Mouse (Mus musculus) midbrain, embryonic 14.5 days (tissue): ENCODE measurements around the gene Adh5. TPM values are rescaled to one million over a fixed set of nuclear protein-coding genes. Genes with fewer than 3 reads are reported as not detected.

Experiments used
- ATAC-seq: fragments of 200-750 bp; cut with Nextera tagmentation; 2 replicates; pipeline ENCODE4 v1.8.0; 2017; ENCODE audit warnings: moderate number of reproducible peaks, moderate library complexity; ENCODE audit not compliant: low FRiP score, low TSS enrichment
- DNase-seq: peaks from one replicate; pipeline ENCODE4 v3.0.0-alpha.2; 2015
- H3K27ac ChIP-seq: fragments of 300-500 bp; sonication (generic); replicated peaks from 2 replicates; pipeline ENCODE4 v1.5.1; 2014; ENCODE audit warnings: mild to moderate bottlenecking, low read depth, low read length, moderate library complexity
- H3K27me3 ChIP-seq: fragments of 300-500 bp; sonication (generic); 2 replicates; pipeline ENCODE4 v1.6.1; 2014; ENCODE audit warnings: low read length, control low read depth, mixed read lengths; ENCODE audit not compliant: control insufficient read depth, insufficient read depth
- H3K36me3 ChIP-seq: fragments of 300-500 bp; sonication (generic); 2 replicates; pipeline ENCODE4 v1.6.1; 2014; ENCODE audit warnings: low read length, control low read depth; ENCODE audit not compliant: control insufficient read depth, insufficient read depth
- H3K4me1 ChIP-seq: fragments of 300-500 bp; sonication (generic); 2 replicates; pipeline ENCODE4 v1.6.1; 2014; ENCODE audit warnings: mild to moderate bottlenecking, antibody characterized with exemption, low read length, control low read depth; ENCODE audit not compliant: control insufficient read depth, insufficient read depth
- H3K4me2 ChIP-seq: fragments of 300-500 bp; sonication (generic); 2 replicates; pipeline ENCODE4 v1.6.1; 2014; ENCODE audit warnings: mild to moderate bottlenecking, low read length, moderate library complexity
- H3K4me3 ChIP-seq: fragments of 300-500 bp; sonication (generic); replicated peaks from 2 replicates; pipeline ENCODE4 v1.5.1; 2014; ENCODE audit warnings: low read depth, low read length
- H3K9ac ChIP-seq: fragments of 300-500 bp; sonication (generic); replicated peaks from 2 replicates; pipeline ENCODE4 v1.6.1; 2014; ENCODE audit warnings: mild to moderate bottlenecking, low read length, moderate library complexity
- H3K9me3 ChIP-seq: fragments of 300-500 bp; sonication (generic); 2 replicates; pipeline ENCODE4 v1.6.1; 2016; ENCODE audit warnings: low read length, control low read depth, mixed read lengths; ENCODE audit not compliant: control insufficient read depth
- WGBS: fragments of 180-500 bp; shearing (Covaris S2); extraction: QIAGEN DNeasy Blood & Tissue Kit; methylation state at CpG from one replicate; pipeline ENCODE4 v1.1.7; 2014; 5-methylcytosine and 5-hydroxymethylcytosine counted together
- polyA plus RNA-seq: library from polyadenylated mRNA; unstranded; fragments of >200 nt; fragmentation: Nextera tagmentation; extraction: Ambion mirVana; gene quantifications from 2 replicates; pipeline ENCODE4 v1.2.1, GENCODE M21; 2014

The Adh5 gene
- 220 and 238 TPM in 2 replicates for polyA plus RNA-seq

- Histone ChIP-seq H3K4me3 (peak within 1 kb of the TSS; percentile 77), H3K4me1 (peaks cover 10% of the 10 kb centered on the region), H3K9ac (peak within 1 kb of the TSS; percentile 85), H3K4me2 (peak within 1 kb of the TSS; percentile 86), H3K9me3 (no peaks in the 10 kb centered on the region), H3K27me3 (no peaks in the 10 kb centered on the region), H3K27ac (peak within 1 kb of the TSS; percentile 87), H3K36me3 (peaks cover 21% of the 10 kb centered on the region)
- ATAC-seq (peak; percentile 99), DNase-seq (peak; percentile 96)
- under 1% methylated on average over 86 of the region's 86 CpGs for WGBS
These were observed at the start of gene Adh5 for GRCm38 (mm10) chr3:138442612-138443464. Gene Adh5 (plus strand): TSS chr3:138443093.

GRCm38 (mm10) chr3:138404872-138405271, 38.0 kb upstream of the Adh5 start:
- Histone ChIP-seq H3K9ac (no peak overlapping the region), H3K4me3 (no peak overlapping the region), H3K36me3 (no peaks in the 10 kb centered on the region), H3K9me3 (no peaks in the 10 kb centered on the region), H3K4me1 (no peaks in the 10 kb centered on the region), H3K27me3 (no peaks in the 10 kb centered on the region), H3K27ac (no peak overlapping the region), H3K4me2 (no peak overlapping the region)
- ATAC-seq (no peak), DNase-seq (no peak)
- WGBS, result 77% methylated on average over 3 of the region's 3 CpGs

- H3K27me3 ChIP-seq, result no peaks in the 10 kb centered on the region
- no peaks in the 10 kb centered on the region for H3K4me1 ChIP-seq
- H3K27ac ChIP-seq, result no peak overlapping the region
- no peaks in the 10 kb centered on the region for H3K36me3 ChIP-seq
- WGBS, result 50% methylated on average over 3 of the region's 3 CpGs
- no peak overlapping the region for H3K9ac ChIP-seq
- no peaks in the 10 kb centered on the region for H3K9me3 ChIP-seq
- H3K4me2 ChIP-seq, result no peak overlapping the region
- ATAC-seq (no peak), DNase-seq (peak; percentile 81)
- H3K4me3 ChIP-seq, result no peak overlapping the region
These were observed 37.6 kb upstream of the Adh5 start for GRCm38 (mm10) chr3:138405341-138405740.

GRCm38 (mm10) chr3:138405840-138406239, 37.1 kb upstream of the Adh5 start:
- Histone ChIP-seq H3K9me3 (no peaks in the 10 kb centered on the region), H3K27ac (no peak overlapping the region), H3K36me3 (no peaks in the 10 kb centered on the region), H3K27me3 (no peaks in the 10 kb centered on the region), H3K4me2 (no peak overlapping the region), H3K4me1 (no peaks in the 10 kb centered on the region), H3K9ac (no peak overlapping the region), H3K4me3 (no peak overlapping the region)
- DNase-seq (no peak), ATAC-seq (no peak)
- 81% methylated on average over 7 of the region's 7 CpGs for WGBS

GRCm38 (mm10) chr3:138407920-138408319, 35.0 kb upstream of the Adh5 start:
- no peaks in the 10 kb centered on the region for H3K4me1 ChIP-seq
- H3K4me2 ChIP-seq, result no peak overlapping the region
- H3K4me3 ChIP-seq, result no peak overlapping the region
- H3K9ac ChIP-seq, result no peak overlapping the region
- no peaks in the 10 kb centered on the region for H3K36me3 ChIP-seq
- ATAC-seq (no peak), DNase-seq (no peak)
- no peaks in the 10 kb centered on the region for H3K9me3 ChIP-seq
- 98% methylated on average over 1 of the region's 1 CpGs for WGBS
- H3K27me3 ChIP-seq, result no peaks in the 10 kb centered on the region
- H3K27ac ChIP-seq, result no peak overlapping the region

GRCm38 (mm10) chr3:138409585-138409984, 33.3 kb upstream of the Adh5 start:
- Histone ChIP-seq H3K4me1 (no peaks in the 10 kb centered on the region), H3K27ac (no peak overlapping the region), H3K9ac (no peak overlapping the region), H3K27me3 (no peaks in the 10 kb centered on the region), H3K4me3 (no peak overlapping the region), H3K9me3 (no peaks in the 10 kb centered on the region), H3K36me3 (no peaks in the 10 kb centered on the region), H3K4me2 (no peak overlapping the region)
- 90% methylated on average over 1 of the region's 1 CpGs for WGBS
- ATAC-seq, result no peak
- DNase-seq, result no peak

- 74% methylated on average over 3 of the region's 3 CpGs for WGBS
- no peak overlapping the region for H3K27ac ChIP-seq
These were observed 32.7 kb upstream of the Adh5 start for GRCm38 (mm10) chr3:138410211-138410610.

GRCm38 (mm10) chr3:138415121-138415690, 27.7 kb upstream of the Adh5 start, which contains the start of gene Adh4:
Gene Adh4 (plus strand): TSS chr3:138415466.
- no peak within 1 kb of the TSS for H3K4me2 ChIP-seq
- no peak for ATAC-seq
- H3K36me3 ChIP-seq, result no peaks in the 10 kb centered on the region
- no peak within 1 kb of the TSS for H3K27ac ChIP-seq
- DNase-seq, result no peak
- H3K4me3 ChIP-seq, result no peak within 1 kb of the TSS
- no peaks in the 10 kb centered on the region for H3K27me3 ChIP-seq
- WGBS, result 81% methylated on average over 6 of the region's 6 CpGs
- H3K9me3 ChIP-seq, result no peaks in the 10 kb centered on the region
- no peak within 1 kb of the TSS for H3K9ac ChIP-seq
- H3K4me1 ChIP-seq, result no peaks in the 10 kb centered on the region

More at GRCm38 (mm10) chr3:138410211-138410610, 32.7 kb upstream of the Adh5 start:
- no peaks in the 10 kb centered on the region for H3K27me3 ChIP-seq
- H3K4me3 ChIP-seq, result no peak overlapping the region
- no peak overlapping the region for H3K9ac ChIP-seq
- no peak overlapping the region for H3K4me2 ChIP-seq
- DNase-seq (no peak), ATAC-seq (no peak)
- no peaks in the 10 kb centered on the region for H3K9me3 ChIP-seq
- no peaks in the 10 kb centered on the region for H3K4me1 ChIP-seq
- no peaks in the 10 kb centered on the region for H3K36me3 ChIP-seq

- Histone ChIP-seq H3K27ac (no peak overlapping the region), H3K36me3 (no peaks in the 10 kb centered on the region), H3K4me2 (no peak overlapping the region), H3K9ac (no peak overlapping the region), H3K4me3 (no peak overlapping the region), H3K4me1 (no peaks in the 10 kb centered on the region), H3K9me3 (no peaks in the 10 kb centered on the region), H3K27me3 (no peaks in the 10 kb centered on the region)
- DNase-seq, result no peak
- WGBS, result 77% methylated on average over 6 of the region's 6 CpGs
- no peak for ATAC-seq
These were observed 23.5 kb upstream of the Adh5 start for GRCm38 (mm10) chr3:138419369-138419768.
